Mouse (Mus musculus) thymus, adult 2 months (tissue): ENCODE measurements around the gene Gprin1.

Experiments used
- CTCF ChIP-seq: fragments of 200-500 bp; IDR thresholded peaks from 2 replicates; pipeline ENCODE4 v1.5.1; 2012; ENCODE audit warnings: mild to moderate bottlenecking, control low read depth, low read length, moderate library complexity, borderline replicate concordance; ENCODE audit not compliant: control insufficient read depth, poor library complexity, insufficient read depth; ENCODE audit errors: extremely low read depth
- POLR2A ChIP-seq: fragments of 200-500 bp; IDR thresholded peaks from 2 replicates; pipeline ENCODE4 v1.6.1; 2012; ENCODE audit warnings: mild to moderate bottlenecking, low read length, control low read depth, moderate library complexity; ENCODE audit not compliant: control insufficient read depth, poor library complexity, insufficient read depth; ENCODE audit errors: extremely low read depth

DNA sequence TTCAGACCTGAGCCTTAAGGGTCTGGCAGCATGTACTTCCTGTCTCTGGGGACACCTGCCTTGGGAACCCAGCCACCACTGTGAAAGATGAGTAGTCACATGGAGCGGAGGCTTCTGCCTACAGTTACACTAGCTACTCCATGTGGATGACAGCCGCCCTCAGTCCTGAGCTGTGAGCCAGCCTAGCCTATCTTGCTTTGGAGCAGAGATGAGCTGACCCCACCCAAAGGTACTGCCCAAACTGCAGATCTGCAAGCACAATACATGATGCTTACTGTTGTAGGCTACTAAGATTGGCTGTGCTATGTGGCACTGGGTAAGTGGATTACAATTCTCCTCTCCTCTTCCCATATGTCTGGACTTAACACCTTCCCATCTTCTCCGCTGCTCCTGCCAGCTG is 31.4 kb upstream of the Gprin1 start:
- no peak for TF ChIP-seq CTCF
- TF ChIP-seq POLR2A, result no peak
